Mouse (Mus musculus) heart, embryonic 11.5 days (tissue): ENCODE results near the gene Tac2. TPM values are rescaled to one million over a fixed set of nuclear protein-coding genes. Genes with fewer than 3 reads are reported as not detected.
"Not testable (repeated sequence)": the region's sequence is repeated elsewhere in the genome, so short reads cannot be mapped to it uniquely, and the experiment has no call there.

Experiments
- ATAC-seq: fragments of 200-750 bp; cut with Nextera tagmentation; replicated peaks from 2 replicates; pipeline ENCODE4 v1.8.0; 2017; ENCODE audit warnings: moderate library complexity; ENCODE audit not compliant: insufficient number of reproducible peaks, low FRiP score, low TSS enrichment
- H3K27ac ChIP-seq: fragments of 300-500 bp; sonication (generic); 2 replicates; pipeline ENCODE4 v1.5.1; 2014; ENCODE audit warnings: mild to moderate bottlenecking, low read depth, low read length
- H3K27me3 ChIP-seq: fragments of 300-500 bp; sonication (generic); 2 replicates; pipeline ENCODE4 v1.6.1; 2014; ENCODE audit warnings: mild to moderate bottlenecking, low read length, mixed read lengths; ENCODE audit not compliant: control insufficient read depth, insufficient read depth
- H3K36me3 ChIP-seq: fragments of 300-500 bp; sonication (generic); 2 replicates; pipeline ENCODE4 v1.6.1; 2014; ENCODE audit warnings: mild to moderate bottlenecking, low read length, moderate library complexity, mixed read lengths; ENCODE audit not compliant: control insufficient read depth, insufficient read depth
- H3K4me1 ChIP-seq: fragments of 300-500 bp; sonication (generic); 2 replicates; pipeline ENCODE4 v1.6.1; 2014; ENCODE audit warnings: low read length; ENCODE audit not compliant: control insufficient read depth, insufficient read depth
- H3K4me2 ChIP-seq: fragments of 300-500 bp; sonication (generic); 2 replicates; pipeline ENCODE4 v1.6.1; 2014; ENCODE audit warnings: mild to moderate bottlenecking, moderate library complexity
- H3K4me3 ChIP-seq: fragments of 300-500 bp; sonication (generic); 2 replicates; pipeline ENCODE4 v1.5.1; 2014; ENCODE audit warnings: low read depth, low read length
- H3K9ac ChIP-seq: fragments of 300-500 bp; sonication (generic); 2 replicates; pipeline ENCODE4 v1.6.1; 2014; ENCODE audit warnings: mild to moderate bottlenecking, low read depth, low read length, moderate library complexity
- H3K9me3 ChIP-seq: fragments of 300-500 bp; sonication (generic); replicated peaks from 2 replicates; pipeline ENCODE4 v1.6.1; 2016; ENCODE audit warnings: low read length; ENCODE audit not compliant: control insufficient read depth
- WGBS: fragments of 180-500 bp; shearing (Covaris S2); extraction: QIAGEN DNeasy Blood & Tissue Kit; methylation state at CpG from one replicate; pipeline ENCODE4 v1.1.7; 2014; ENCODE audit not compliant: insufficient replicate concordance; 5-methylcytosine and 5-hydroxymethylcytosine counted together
- polyA plus RNA-seq: library from polyadenylated mRNA; unstranded; fragments of >200 nt; fragmentation: Nextera tagmentation; extraction: Ambion mirVana; gene quantifications from 2 replicates; pipeline ENCODE4 v1.2.1, GENCODE M21; 2014

Gene Tac2
- polyA plus RNA-seq, 1 experiment from 2014 or later = 6.4 TPM

- Histone ChIP-seq H3K27ac (peak overlapping the region; percentile 70), H3K27me3 (no peaks in the 10 kb centered on the region), H3K36me3 (no peaks in the 10 kb centered on the region), H3K9ac (peak overlapping the region; percentile 56), H3K4me2 (peak overlapping the region; percentile 57), H3K4me1 (0 out of 2 replicates have a peak, but pooled peaks cover 3% of the 10 kb centered on the region), H3K4me3 (peak overlapping the region; percentile 17; the same call in 1 of the 2 replicates), H3K9me3 (no peaks in the 10 kb centered on the region)
- ATAC-seq = 0 out of 2 replicates have a peak, but pooled peaks have one; percentile 20
- 29% methylated on average over 18 of the region's 18 CpGs for WGBS
Observed at GRCm38 (mm10) chr10:127755770-127756468, 31.6 kb downstream of the Tac2 start.

GRCm38 (mm10) chr10:127759181-127760110 is 35.2 kb downstream of the Tac2 start, which contains the start of the genes Rdh1 and Rdh16f1:
Gene Rdh1 (plus strand): TSS chr10:127759721.
Gene Rdh16f1 (plus strand): TSS chr10:127759787.
- Histone ChIP-seq H3K27me3 (no peaks in the 10 kb centered on the region), H3K9ac (no peak within 1 kb of the TSS), H3K36me3 (no peaks in the 10 kb centered on the region), H3K4me3 (no peak within 1 kb of the TSS), H3K4me2 (no peak within 1 kb of the TSS), H3K27ac (no peak within 1 kb of the TSS), H3K9me3 (no peaks in the 10 kb centered on the region), H3K4me1 (0 out of 2 replicates have a peak, but pooled peaks cover 3% of the 10 kb centered on the region)
- ATAC-seq = no peak
- 55% methylated on average over 9 of the region's 9 CpGs for WGBS

- not testable (repeated sequence) for H3K27me3 ChIP-seq, H3K4me3 ChIP-seq, H3K4me2 ChIP-seq, H3K27ac ChIP-seq, ATAC-seq, H3K9ac ChIP-seq, H3K9me3 ChIP-seq, H3K36me3 ChIP-seq, H3K4me1 ChIP-seq
- WGBS = 85% methylated on average over 10 of the region's 10 CpGs
Observed at GRCm38 (mm10) chr10:127762926-127763325, 38.6 kb downstream of the Tac2 start.

- Histone ChIP-seq H3K4me1 (no peaks in the 10 kb centered on the region), H3K9me3 (no peaks in the 10 kb centered on the region), H3K4me3 (no peak overlapping the region), H3K4me2 (no peak overlapping the region), H3K27ac (no peak overlapping the region), H3K9ac (no peak overlapping the region), H3K36me3 (no peaks in the 10 kb centered on the region), H3K27me3 (no peaks in the 10 kb centered on the region)
- WGBS = 63% methylated on average over 12 of the region's 12 CpGs
- no peak for ATAC-seq
Observed at GRCm38 (mm10) chr10:127763914-127764680, 39.8 kb downstream of the Tac2 start.

- no peaks in the 10 kb centered on the region for H3K4me1 ChIP-seq
- no peak overlapping the region for H3K27ac ChIP-seq
- no peaks in the 10 kb centered on the region for H3K36me3 ChIP-seq
- ATAC-seq = no peak
- H3K9me3 ChIP-seq = no peaks in the 10 kb centered on the region
- WGBS = 59% methylated on average over 1 of the region's 1 CpGs
- H3K9ac ChIP-seq = no peak overlapping the region
- no peaks in the 10 kb centered on the region for H3K27me3 ChIP-seq
- no peak overlapping the region for H3K4me3 ChIP-seq
- H3K4me2 ChIP-seq = no peak overlapping the region
Observed at GRCm38 (mm10) chr10:127766564-127766963, 42.3 kb downstream of the Tac2 start.

GRCm38 (mm10) chr10:127776011-127776410 is 51.7 kb downstream of the Tac2 start, which contains the start of gene Rdh9:
Gene Rdh9 (plus strand): TSS chr10:127776386.
- H3K27ac ChIP-seq = no peak within 1 kb of the TSS
- H3K27me3 ChIP-seq = no peaks in the 10 kb centered on the region
- H3K4me2 ChIP-seq = no peak within 1 kb of the TSS
- ATAC-seq = no peak
- no peaks in the 10 kb centered on the region for H3K4me1 ChIP-seq
- WGBS = 70% methylated on average over 2 of the region's 2 CpGs
- H3K9ac ChIP-seq = no peak within 1 kb of the TSS
- H3K9me3 ChIP-seq = no peaks in the 10 kb centered on the region
- H3K36me3 ChIP-seq = no peaks in the 10 kb centered on the region
- H3K4me3 ChIP-seq = no peak within 1 kb of the TSS
